ENCODE assay signal across 28 mouse cellular contexts in genomic region chr16:93335322-93336111, GRCm38 (mm10).
DNase-seq lines count a peak whose midpoint lies in the region; ATAC-seq and TF ChIP-seq lines count a peak whose summit lies in the region.
"Had no signal": no experiment of that assay in that cellular context is flagged by ENCODE, and none has a peak within 500 bp of the region (broad histone marks: within the 10 kb centered on the region; RNA-seq: fewer than 3 reads in every experiment).

No protein-coding gene starts in this region.

- no peak for TF ChIP-seq CTCF in MEL (IDR thresholded peaks at IDR 0.05 in 2 of 3, conservative IDR thresholded peaks at IDR 0.05 in 1 of 3; ENCODE audit: control insufficient read depth in 1 of 3, insufficient read depth in 1 of 3, low read depth in 2 of 3, low read length in 3 of 3, poor library complexity in 1 of 3, severe bottlenecking in 1 of 3)
- TF ChIP-seq CTCF in liver, postnatal 0 days (IDR thresholded peaks at IDR 0.05; ENCODE audit: low read depth), result no peak

- ATAC-seq in liver, embryonic 12.5 days, result peak; percentile 93
- ATAC-seq in liver, postnatal 0 days, result peak; percentile 43
- ATAC-seq: activated CD4-positive, CD25-positive, alpha-beta regulatory T cell, adult 4 months; forebrain, embryonic 14.5 days; intestine, embryonic 16.5 days had no signal

- no peak overlapping the region for H3K4me3 ChIP-seq in MEL (ENCODE audit: control insufficient read depth in 1 of 2, insufficient read depth in 1 of 2, low read depth in 2 of 2, low read length in 2 of 2)
- no peak overlapping the region for H3K4me3 ChIP-seq in brown adipose tissue, adult 24 weeks (ENCODE audit: insufficient read depth, low read depth, low read length)
- H3K4me3 ChIP-seq in liver, embryonic 12.5 days, result no peak overlapping the region
- H3K4me3 ChIP-seq in liver, postnatal 0 days (ENCODE audit: low read depth, low read length), result no peak overlapping the region
- H3K4me3 ChIP-seq: embryonic facial prominence, embryonic 10.5 days; embryonic facial prominence, embryonic 15.5 days; heart, embryonic 15.5 days; hindbrain, embryonic 12.5 days; limb, embryonic 10.5 days; limb, embryonic 15.5 days; megakaryocyte, embryonic 14.5 days had no signal

- H3K36me3 ChIP-seq in MEL (ENCODE audit: control insufficient read depth in 1 of 2, insufficient read depth in 2 of 2, low read length in 2 of 2), result no peaks in the 10 kb centered on the region
- H3K36me3 ChIP-seq in liver, embryonic 12.5 days, result no peaks in the 10 kb centered on the region
- no peaks in the 10 kb centered on the region for H3K36me3 ChIP-seq in liver, postnatal 0 days (replicated peaks; ENCODE audit: insufficient read depth, low read length)
- H3K36me3 ChIP-seq: embryonic facial prominence, embryonic 10.5 days; embryonic facial prominence, embryonic 15.5 days; heart, embryonic 15.5 days; hindbrain, embryonic 12.5 days; limb, embryonic 10.5 days; limb, embryonic 15.5 days had no signal

- TF ChIP-seq RAD21 in MEL (IDR thresholded peaks at IDR 0.05; ENCODE audit: low read depth, low read length), result no peak

- no peaks in the 10 kb centered on the region for H3K79me2 ChIP-seq in MEL (ENCODE audit: control insufficient read depth, insufficient read depth, low read length, poor library complexity)

- TF ChIP-seq EP300 in MEL (IDR thresholded peaks at IDR 0.05; ENCODE audit: low read depth in 1 of 2, low read length in 2 of 2), result peak in 1 of 2 experiments; percentile 32; a peak in 3 of 4 replicates
- TF ChIP-seq EP300 in liver, postnatal 0 days (IDR thresholded peaks at IDR 0.05; ENCODE audit: low read depth), result peak; percentile 76; the same call in 1 of the 2 replicates

- no peaks in the 10 kb centered on the region for H3K9me3 ChIP-seq in MEL (replicated peaks; ENCODE audit: insufficient read depth, low read length)
- no peaks in the 10 kb centered on the region for H3K9me3 ChIP-seq in liver, embryonic 12.5 days (replicated peaks)
- H3K9me3 ChIP-seq in liver, postnatal 0 days (ENCODE audit: low read length), result no peaks in the 10 kb centered on the region
- H3K9me3 ChIP-seq: embryonic facial prominence, embryonic 10.5 days; embryonic facial prominence, embryonic 15.5 days; heart, embryonic 15.5 days; hindbrain, embryonic 12.5 days; limb, embryonic 10.5 days; limb, embryonic 15.5 days had no signal

- H3K4me2 ChIP-seq in liver, embryonic 12.5 days, result 0 out of 2 replicates have a peak overlapping the region, but pooled peaks have one; percentile 1
- H3K4me2 ChIP-seq in liver, postnatal 0 days (ENCODE audit: low read depth, low read length), result no peak overlapping the region
- H3K4me2 ChIP-seq: embryonic facial prominence, embryonic 15.5 days; heart, embryonic 15.5 days; hindbrain, embryonic 12.5 days; limb, embryonic 15.5 days had no signal

- H3K27ac ChIP-seq in MEL (ENCODE audit: control insufficient read depth, low read depth, low read length), result no peak overlapping the region
- H3K27ac ChIP-seq in brown adipose tissue, adult 24 weeks (replicated peaks; ENCODE audit: low read depth, low read length), result peak overlapping the region; percentile 17; the same call in 1 of the 2 replicates
- peak overlapping the region; percentile 2; the same call in 1 of the 2 replicates for H3K27ac ChIP-seq in liver, embryonic 12.5 days
- no peak overlapping the region for H3K27ac ChIP-seq in liver, postnatal 0 days (ENCODE audit: low read depth)
- H3K27ac ChIP-seq: embryonic facial prominence, embryonic 10.5 days; embryonic facial prominence, embryonic 15.5 days; heart, embryonic 15.5 days; hindbrain, embryonic 12.5 days; limb, embryonic 10.5 days; limb, embryonic 15.5 days had no signal

- peaks cover 3 to 4% of the 10 kb centered on the region in 2 experiments; a peak in 2 of 4 replicates for H3K4me1 ChIP-seq in MEL (ENCODE audit: control insufficient read depth in 1 of 2, insufficient read depth in 2 of 2, low read length in 2 of 2)
- 0 out of 2 replicates have a peak, but pooled peaks cover 2% of the 10 kb centered on the region for H3K4me1 ChIP-seq in brown adipose tissue, adult 24 weeks (ENCODE audit: control insufficient read depth, insufficient read depth, insufficient read length, low read length)
- H3K4me1 ChIP-seq in liver, embryonic 12.5 days, result peaks cover 19% of the 10 kb centered on the region
- no peaks in the 10 kb centered on the region for H3K4me1 ChIP-seq in liver, postnatal 0 days (ENCODE audit: insufficient read depth)
- H3K4me1 ChIP-seq: embryonic facial prominence, embryonic 15.5 days; heart, embryonic 15.5 days; limb, embryonic 15.5 days; megakaryocyte, embryonic 14.5 days had no signal

- WGBS in liver, embryonic 12.5 days (ENCODE audit: insufficient replicate concordance), result 37% methylated on average over 11 of the region's 11 CpGs
- 51% methylated on average over 11 of the region's 11 CpGs for WGBS in liver, postnatal 0 days (ENCODE audit: insufficient replicate concordance)

- no peak overlapping the region for H3K9ac ChIP-seq in MEL (ENCODE audit: control insufficient read depth, low read depth, low read length, poor library complexity, severe bottlenecking)
- no peak overlapping the region for H3K9ac ChIP-seq in liver, embryonic 12.5 days
- no peak overlapping the region for H3K9ac ChIP-seq in liver, postnatal 0 days (replicated peaks)
- H3K9ac ChIP-seq: embryonic facial prominence, embryonic 15.5 days; heart, embryonic 15.5 days; hindbrain, embryonic 12.5 days; limb, embryonic 15.5 days had no signal

- TF ChIP-seq POLR2A in MEL (IDR thresholded peaks at IDR 0.05; ENCODE audit: control insufficient read depth in 1 of 2, insufficient read depth in 1 of 2, low read depth in 1 of 2, low read length in 2 of 2, poor library complexity in 1 of 2), result no peak

- DNase-seq in MEL (ENCODE audit: low read depth, low spot score), result peak; percentile 38
- DNase-seq in liver, postnatal 0 days, result no peak
- no peak for DNase-seq in adrenal gland, postnatal 10 days
- no peak for DNase-seq in adrenal gland, adult 8-10 months
- no peak for DNase-seq in adrenal gland, adult (ENCODE audit: inconsistent age in 2 of 2, low spot score in 1 of 2)
- no peak for DNase-seq in spleen, adult 12 weeks (ENCODE audit: low spot score)
- DNase-seq: B cell, adult 2 months; cerebellum, adult 2 months; cerebellum, postnatal 14 days; gastrocnemius, postnatal 25 days; heart, adult 18-20 months; heart, postnatal 36 days; kidney, adult 8-10 months; kidney, postnatal 10 days; lung, postnatal 36 days; midbrain, embryonic 14.5 days had no signal

- H3K27me3 ChIP-seq in MEL (ENCODE audit: control insufficient read depth in 1 of 2, insufficient read depth in 2 of 2, low read length in 2 of 2), result no peaks in the 10 kb centered on the region; a peak in 1 of 4 replicates
- peaks cover 37% of the 10 kb centered on the region for H3K27me3 ChIP-seq in liver, embryonic 12.5 days (replicated peaks)
- no peaks in the 10 kb centered on the region for H3K27me3 ChIP-seq in liver, postnatal 0 days (ENCODE audit: insufficient read depth, low read length)
- H3K27me3 ChIP-seq: limb, embryonic 15.5 days had no signal

TF ChIP-seq in MEL, 35 proteins besides CTCF, POLR2A, EP300 and RAD21:
- TF ChIP-seq TCF12 (IDR thresholded peaks at IDR 0.05; ENCODE audit: low read depth, low read length) (0 out of 2 replicates have a peak, but pooled peaks have one; percentile 28), MAX (IDR thresholded peaks at IDR 0.05; ENCODE audit: low read length) (peak; percentile 38; the same call in 1 of the 2 replicates), BHLHE40 (IDR thresholded peaks at IDR 0.05; ENCODE audit: borderline replicate concordance, low read depth, low read length) (0 out of 2 replicates have a peak, but pooled peaks have one; percentile 20), GATA1 (IDR thresholded peaks at IDR 0.05; ENCODE audit: low read depth, low read length) (peak; percentile 31), USF2 (IDR thresholded peaks at IDR 0.05; ENCODE audit: borderline replicate concordance in 1 of 2, insufficient read depth in 1 of 2, low read depth in 1 of 2, low read length in 2 of 2) (no peak)
TF ChIP-seq in MEL: peak in this region for 4.

Comparison
In these comparisons a context has a peak if more than half of its experiments do, and no peak if none do; other contexts are left out.
1. H3K27ac ChIP-seq: peak in brown adipose tissue, adult 24 weeks (single experiment) and liver, embryonic 12.5 days (single experiment); none in MEL (single experiment) and liver, postnatal 0 days (single experiment).